Mouse (Mus musculus) G1E (cell line): Measurements from ENCODE around the gene Gtf3c5.

Source experiments
- CTCF ChIP-seq: IDR thresholded peaks from 2 replicates; pipeline ENCODE4 v1.5.1; 2012; ENCODE audit warnings: low read depth, low read length, inconsistent platforms, mixed read lengths
- GATA1 ChIP-seq: IDR thresholded peaks from 2 replicates; pipeline ENCODE4 v1.6.1; 2012; ENCODE audit warnings: borderline replicate concordance, low read length, inconsistent platforms, mixed read lengths
- GATA2 ChIP-seq: IDR thresholded peaks from 2 replicates; pipeline ENCODE4 v1.6.1; 2012; ENCODE audit warnings: low read depth, low read length, inconsistent platforms, borderline replicate concordance
- POLR2AphosphoS5 ChIP-seq: IDR thresholded peaks from 2 replicates; pipeline ENCODE4 v1.6.1; 2012; ENCODE audit warnings: low read depth, low read length, inconsistent platforms; ENCODE audit not compliant: insufficient replicate concordance
- TAL1 ChIP-seq: conservative IDR thresholded peaks from 2 replicates; pipeline ENCODE4 v1.6.1; 2012; ENCODE audit warnings: low read depth, low read length, inconsistent platforms, mixed read lengths

DNA sequence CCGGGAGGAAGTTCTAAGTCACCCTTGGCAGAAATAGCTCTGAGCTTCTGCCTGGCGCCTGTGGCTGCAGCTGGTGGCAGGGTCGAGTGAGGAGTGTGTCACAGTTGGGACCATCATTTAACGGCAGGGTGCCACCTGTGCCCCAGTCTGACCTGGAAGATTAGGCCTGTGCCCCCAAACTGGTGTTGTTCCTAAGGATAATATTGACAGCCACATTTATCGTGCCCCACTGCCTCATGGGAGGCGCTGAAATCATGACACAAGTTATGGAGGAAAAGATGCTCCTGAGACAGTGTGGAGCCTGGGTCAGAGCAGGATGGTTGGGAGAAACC is 16.0 kb upstream of the Gtf3c5 start:
- TF ChIP-seq CTCF (no peak), GATA1 (no peak), TAL1 (peak; percentile 21; the same call in 1 of the 2 replicates), GATA2 (no peak), POLR2AphosphoS5 (no peak)
